Mouse (Mus musculus): ENCODE results near the gene Gcdh. TPM values are rescaled to one million over a fixed set of nuclear protein-coding genes. Genes with fewer than 3 reads are reported as not detected.

The Gcdh gene
- polyA plus RNA-seq, 1 experiment from 2014 or later, result 42.8 TPM

Small RNA genes within 50 kb of the gene (microRNA-seq; reads per million reads assigned to microRNA genes)
- gene Gm24197, result not detected
- gene Mir7069, result 1.9 reads per million

Other genes with a start within 250 kb of the Gcdh start
- gene Ier2, start 231.1 kb downstream of the Gcdh start, polyA plus RNA-seq (2015; fragmentation: Nextera tagmentation; extraction: Ambion mirVana), result 18.2 and 19.6 TPM in 2 replicates
- gene Trmt1, start 207.6 kb downstream of the Gcdh start, polyA plus RNA-seq (2015; fragmentation: Nextera tagmentation; extraction: Ambion mirVana), result 66.8 and 71.2 TPM in 2 replicates
- gene Nacc1, start 206.1 kb downstream of the Gcdh start, polyA plus RNA-seq (2015; fragmentation: Nextera tagmentation; extraction: Ambion mirVana), result 12.4 and 15.5 TPM in 2 replicates
- 2.6 and 3.2 TPM in 2 replicates for gene Lyl1, start 192.5 kb downstream of the Gcdh start, polyA plus RNA-seq (2015; fragmentation: Nextera tagmentation; extraction: Ambion mirVana)
- 0.82 and 0.89 TPM in 2 replicates for gene G430095P16Rik, start 170.9 kb downstream of the Gcdh start, polyA plus RNA-seq (2015; fragmentation: Nextera tagmentation; extraction: Ambion mirVana)
- 94.3 and 109 TPM in 2 replicates for gene Nfix, start 93.6 kb downstream of the Gcdh start, polyA plus RNA-seq (2015; fragmentation: Nextera tagmentation; extraction: Ambion mirVana)
- 15.4 and 17.1 TPM in 2 replicates for gene Dand5, start 71.1 kb downstream of the Gcdh start, polyA plus RNA-seq (2015; fragmentation: Nextera tagmentation; extraction: Ambion mirVana)
- gene Gadd45gip1, start 62.4 kb downstream of the Gcdh start, polyA plus RNA-seq (2015; fragmentation: Nextera tagmentation; extraction: Ambion mirVana), result 40.6 and 40.7 TPM in 2 replicates
- gene Rad23a, start 53.3 kb downstream of the Gcdh start, polyA plus RNA-seq (2015; fragmentation: Nextera tagmentation; extraction: Ambion mirVana), result 78.2 and 95.4 TPM in 2 replicates
- gene Calr, start 47.0 kb downstream of the Gcdh start, polyA plus RNA-seq (2015; fragmentation: Nextera tagmentation; extraction: Ambion mirVana), result 743 and 792 TPM in 2 replicates
- 112 and 114 TPM in 2 replicates for gene Farsa, start 36.9 kb downstream of the Gcdh start, polyA plus RNA-seq (2015; fragmentation: Nextera tagmentation; extraction: Ambion mirVana)
- gene Syce2, start 21.8 kb downstream of the Gcdh start, polyA plus RNA-seq (2015; fragmentation: Nextera tagmentation; extraction: Ambion mirVana), result 38.1 and 46.6 TPM in 2 replicates
- gene Klf1, start 8.0 kb upstream of the Gcdh start, polyA plus RNA-seq (2015; fragmentation: Nextera tagmentation; extraction: Ambion mirVana), result 0.39 and 0.56 TPM in 2 replicates
- 6.4 and 7.0 TPM in 2 replicates for gene Dnase2a, start 14.6 kb upstream of the Gcdh start, polyA plus RNA-seq (2015; fragmentation: Nextera tagmentation; extraction: Ambion mirVana)
- 71.4 and 77.4 TPM in 2 replicates for gene Mast1, start 43.4 kb upstream of the Gcdh start, polyA plus RNA-seq (2015; fragmentation: Nextera tagmentation; extraction: Ambion mirVana)
- gene Rtbdn, start 53.1 kb upstream of the Gcdh start, polyA plus RNA-seq (2015; fragmentation: Nextera tagmentation; extraction: Ambion mirVana), result 3.0 and 3.2 TPM in 2 replicates
- gene Gm49661, start 75.5 kb upstream of the Gcdh start, polyA plus RNA-seq (2015; fragmentation: Nextera tagmentation; extraction: Ambion mirVana), result not detected in 2 replicates
- gene Prdx2, start 75.7 kb upstream of the Gcdh start, polyA plus RNA-seq (2015; fragmentation: Nextera tagmentation; extraction: Ambion mirVana), result 1,040 and 1,063 TPM in 2 replicates
- 55.8 and 57.5 TPM in 2 replicates for gene Rnaseh2a, start 75.8 kb upstream of the Gcdh start, polyA plus RNA-seq (2015; fragmentation: Nextera tagmentation; extraction: Ambion mirVana)
- 4.3 and 5.3 TPM in 2 replicates for gene Junb, start 84.8 kb upstream of the Gcdh start, polyA plus RNA-seq (2015; fragmentation: Nextera tagmentation; extraction: Ambion mirVana)
- gene Hook2, start 96.7 kb upstream of the Gcdh start, polyA plus RNA-seq (2015; fragmentation: Nextera tagmentation; extraction: Ambion mirVana), result 37.9 and 39.6 TPM in 2 replicates
- gene Best2, start 120.6 kb upstream of the Gcdh start, polyA plus RNA-seq (2015; fragmentation: Nextera tagmentation; extraction: Ambion mirVana), result 0.10 and 0.21 TPM in 2 replicates
- 159 and 170 TPM in 2 replicates for gene Asna1, start 131.4 kb upstream of the Gcdh start, polyA plus RNA-seq (2015; fragmentation: Nextera tagmentation; extraction: Ambion mirVana)
- 100 and 110 TPM in 2 replicates for gene Trir, start 132.9 kb upstream of the Gcdh start, polyA plus RNA-seq (2015; fragmentation: Nextera tagmentation; extraction: Ambion mirVana)
- gene Tnpo2, start 143.0 kb upstream of the Gcdh start, polyA plus RNA-seq (2015; fragmentation: Nextera tagmentation; extraction: Ambion mirVana), result 61.2 and 62.7 TPM in 2 replicates
- 75.8 and 83.2 TPM in 2 replicates for gene Fbxw9, start 166.1 kb upstream of the Gcdh start, polyA plus RNA-seq (2015; fragmentation: Nextera tagmentation; extraction: Ambion mirVana)
- gene Gm5741, start 174.1 kb upstream of the Gcdh start, polyA plus RNA-seq (2015; fragmentation: Nextera tagmentation; extraction: Ambion mirVana), result 1.2 TPM in 1 of 2 replicates, not detected in the other
- gene Dhps, start 177.8 kb upstream of the Gcdh start, polyA plus RNA-seq (2015; fragmentation: Nextera tagmentation; extraction: Ambion mirVana), result 112 and 119 TPM in 2 replicates
- gene Wdr83os, start 186.8 kb upstream of the Gcdh start, polyA plus RNA-seq (2015; fragmentation: Nextera tagmentation; extraction: Ambion mirVana), result 111 and 116 TPM in 2 replicates
- 45.5 and 50.6 TPM in 2 replicates for gene Wdr83, start 187.4 kb upstream of the Gcdh start, polyA plus RNA-seq (2015; fragmentation: Nextera tagmentation; extraction: Ambion mirVana)
- 23.1 TPM in 2 replicates for gene Man2b1, start 189.3 kb upstream of the Gcdh start, polyA plus RNA-seq (2015; fragmentation: Nextera tagmentation; extraction: Ambion mirVana)
- 4.3 and 4.6 TPM in 2 replicates for gene Zfp791, start 229.2 kb upstream of the Gcdh start, polyA plus RNA-seq (2015; fragmentation: Nextera tagmentation; extraction: Ambion mirVana)

Data from hindbrain, embryonic 16.5 days (tissue).